Mouse (Mus musculus): ENCODE measurements around the gene Rtp1.

GRCm38 (mm10) chr16:23458906-23459588, 30.1 kb downstream of the Rtp1 start:
- TF ChIP-seq CTCF (IDR thresholded peaks at IDR 0.05; ENCODE audit: borderline replicate concordance, control insufficient read depth, extremely low read depth, insufficient read depth, low read length, poor library complexity) = no peak
- no peak for TF ChIP-seq POLR2A (IDR thresholded peaks at IDR 0.05; ENCODE audit: control insufficient read depth, extremely low read depth, insufficient read depth, low read length, poor library complexity)

All from thymus, adult 2 months (tissue).